Mouse (Mus musculus) liver, embryonic 16.5 days (tissue): Measurements from ENCODE around the gene Rhbdl1. TPM values are rescaled to one million over a fixed set of nuclear protein-coding genes. Genes with fewer than 3 reads are reported as not detected.

Experiments used
- ATAC-seq: fragments of 200-750 bp; cut with Nextera tagmentation; 2 replicates; pipeline ENCODE4 v1.8.0; 2017; ENCODE audit warnings: low read depth, mild to moderate bottlenecking, moderate number of reproducible peaks, moderate library complexity
- H3K27ac ChIP-seq: fragments of 300-500 bp; sonication (generic); 2 replicates; pipeline ENCODE4 v1.5.1; 2014; ENCODE audit warnings: mild to moderate bottlenecking, low read length
- H3K27me3 ChIP-seq: fragments of 300-500 bp; sonication (generic); 2 replicates; pipeline ENCODE4 v1.6.1; 2014; ENCODE audit warnings: low read depth, low read length, mixed read lengths; ENCODE audit not compliant: control insufficient read depth, insufficient read depth
- H3K36me3 ChIP-seq: fragments of 300-500 bp; sonication (generic); 2 replicates; pipeline ENCODE4 v1.6.1; 2014; ENCODE audit warnings: mild to moderate bottlenecking; ENCODE audit not compliant: control insufficient read depth, insufficient read depth
- H3K4me1 ChIP-seq: fragments of 300-500 bp; sonication (generic); 2 replicates; pipeline ENCODE4 v1.6.1; 2014; ENCODE audit warnings: low read depth, low read length, mixed read lengths; ENCODE audit not compliant: control insufficient read depth
- H3K4me2 ChIP-seq: fragments of 300-500 bp; sonication (generic); 2 replicates; pipeline ENCODE4 v1.6.1; 2014; ENCODE audit warnings: low read depth, low read length, mixed read lengths
- H3K4me3 ChIP-seq: fragments of 300-500 bp; sonication (generic); 2 replicates; pipeline ENCODE4 v1.5.1; 2014; ENCODE audit warnings: low read depth, mild to moderate bottlenecking, low read length
- H3K9ac ChIP-seq: fragments of 300-500 bp; sonication (generic); 2 replicates; pipeline ENCODE4 v1.6.1; 2014; ENCODE audit warnings: low read depth, low read length
- H3K9me3 ChIP-seq: fragments of 300-500 bp; sonication (generic); replicated peaks from 2 replicates; pipeline ENCODE4 v1.6.1; 2016; ENCODE audit warnings: low read length; ENCODE audit not compliant: control insufficient read depth
- WGBS: fragments of 180-500 bp; shearing (Covaris S2); extraction: QIAGEN DNeasy Blood & Tissue Kit; methylation state at CpG from one replicate; pipeline ENCODE4 v1.1.7; 2014; ENCODE audit not compliant: insufficient replicate concordance; 5-methylcytosine and 5-hydroxymethylcytosine counted together
- polyA plus RNA-seq: library from polyadenylated mRNA; unstranded; fragments of >200 nt; fragmentation: Nextera tagmentation; extraction: Ambion mirVana; gene quantifications from 2 replicates; pipeline ENCODE4 v1.2.1, GENCODE M21; 2015

The Rhbdl1 gene
- polyA plus RNA-seq, 1 experiment from 2014 or later = 0.45 TPM

GRCm38 (mm10) chr17:25831451-25832281 lies 5.4 kb downstream of the Rhbdl1 start:
- H3K27ac ChIP-seq = peak overlapping the region; percentile 97
- H3K36me3 ChIP-seq = peaks cover 14% of the 10 kb centered on the region
- no peak for ATAC-seq
- H3K4me1 ChIP-seq = peaks cover 71% of the 10 kb centered on the region
- H3K9ac ChIP-seq = peak overlapping the region; percentile 79
- H3K4me2 ChIP-seq = peak overlapping the region; percentile 99
- H3K9me3 ChIP-seq = no peaks in the 10 kb centered on the region
- H3K4me3 ChIP-seq = peak overlapping the region; percentile 92
- 41% methylated on average over 21 of the region's 21 CpGs for WGBS
- H3K27me3 ChIP-seq = no peaks in the 10 kb centered on the region

- H3K4me1 ChIP-seq = peaks cover 63% of the 10 kb centered on the region
- H3K27me3 ChIP-seq = no peaks in the 10 kb centered on the region
- no peak overlapping the region; the same call in 1 of the 2 replicates for H3K9ac ChIP-seq
- 78% methylated on average over 14 of the region's 14 CpGs for WGBS
- no peak overlapping the region for H3K4me3 ChIP-seq
- 0 out of 2 replicates have a peak overlapping the region, but pooled peaks have one; percentile 99 for H3K4me2 ChIP-seq
- H3K36me3 ChIP-seq = peaks cover 14% of the 10 kb centered on the region
- ATAC-seq = no peak
- no peak overlapping the region for H3K27ac ChIP-seq
- H3K9me3 ChIP-seq = no peaks in the 10 kb centered on the region
These were observed 6.2 kb downstream of the Rhbdl1 start for GRCm38 (mm10) chr17:25830806-25831431.

GRCm38 (mm10) chr17:25830200-25830753 lies 6.8 kb downstream of the Rhbdl1 start:
- Histone ChIP-seq H3K4me1 (peaks cover 60% of the 10 kb centered on the region), H3K9me3 (no peaks in the 10 kb centered on the region), H3K9ac (no peak overlapping the region; the same call in 1 of the 2 replicates), H3K27ac (peak overlapping the region; percentile 75; the same call in 1 of the 2 replicates), H3K4me3 (peak overlapping the region; percentile 60; the same call in 1 of the 2 replicates), H3K36me3 (peaks cover 14% of the 10 kb centered on the region), H3K4me2 (peak overlapping the region; percentile 69; the same call in 1 of the 2 replicates), H3K27me3 (no peaks in the 10 kb centered on the region)
- WGBS = 66% methylated on average over 4 of the region's 4 CpGs
- no peak for ATAC-seq

DNA sequence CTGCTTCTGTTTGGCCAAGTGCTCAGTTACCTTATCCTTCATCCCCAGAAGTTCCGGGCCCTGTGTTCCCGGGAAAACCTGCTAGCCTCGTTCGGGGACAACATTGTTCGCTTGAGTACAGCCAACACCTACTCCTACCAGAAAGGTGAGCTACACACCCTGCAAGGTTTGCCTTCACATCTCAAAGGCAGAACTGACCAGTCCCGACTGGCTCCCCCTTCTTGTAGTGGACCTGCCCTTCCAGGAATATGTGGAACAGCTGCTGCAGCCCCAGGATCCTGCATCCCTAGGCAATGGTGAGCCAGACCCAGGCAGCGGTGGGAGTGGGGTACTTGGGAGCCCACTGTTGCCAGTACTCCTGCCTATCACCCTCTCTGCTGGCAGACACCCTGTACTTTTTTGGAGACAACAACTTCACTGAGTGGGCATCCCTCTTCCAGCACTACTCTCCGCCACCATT lies 7.5 kb downstream of the Rhbdl1 start:
- peaks cover 60% of the 10 kb centered on the region for H3K4me1 ChIP-seq
- H3K36me3 ChIP-seq = peaks cover 14% of the 10 kb centered on the region

GRCm38 (mm10) chr17:25828712-25829557 lies 8.2 kb downstream of the Rhbdl1 start, which contains the start of gene Jmjd8:
Gene Jmjd8, plus strand, starts transcription at chr17:25828867.
- Histone ChIP-seq H3K9me3 (no peaks in the 10 kb centered on the region), H3K4me3 (peak within 1 kb of the TSS; percentile 60), H3K27ac (peak within 1 kb of the TSS; percentile 75), H3K9ac (peak within 1 kb of the TSS; percentile 73), H3K4me2 (peak within 1 kb of the TSS; percentile 69), H3K27me3 (no peaks in the 10 kb centered on the region), H3K4me1 (peaks cover 60% of the 10 kb centered on the region), H3K36me3 (peaks cover 14% of the 10 kb centered on the region)
- ATAC-seq = peak; percentile 11; the same call in 1 of the 2 replicates
- WGBS = 1% methylated on average over 32 of the region's 32 CpGs

More for the DNA sequence above, 7.5 kb downstream of the Rhbdl1 start:
- H3K4me3 ChIP-seq = peak overlapping the region; percentile 60
- WGBS = 39% methylated on average over 8 of the region's 8 CpGs
- no peaks in the 10 kb centered on the region for H3K9me3 ChIP-seq
- peak overlapping the region; percentile 73 for H3K9ac ChIP-seq
- H3K4me2 ChIP-seq = peak overlapping the region; percentile 69
- H3K27ac ChIP-seq = peak overlapping the region; percentile 75
- H3K27me3 ChIP-seq = no peaks in the 10 kb centered on the region
- ATAC-seq = no peak

DNA sequence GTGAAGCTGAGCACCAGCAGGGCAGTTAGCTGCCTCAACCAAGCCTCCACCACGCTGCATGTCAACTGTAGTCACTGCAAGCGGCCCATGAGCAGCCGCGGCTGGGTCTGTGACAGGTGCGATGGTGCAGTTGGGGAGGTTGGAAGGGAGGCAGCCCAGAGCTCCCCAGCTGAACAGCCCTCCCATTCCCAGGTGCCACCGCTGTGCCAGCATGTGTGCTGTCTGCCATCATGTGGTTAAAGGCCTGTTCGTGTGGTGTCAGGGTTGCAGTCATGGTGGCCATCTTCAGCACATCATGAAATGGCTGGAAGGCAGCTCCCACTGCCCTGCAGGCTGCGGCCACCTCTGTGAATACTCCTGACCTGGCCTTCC lies 8.9 kb downstream of the Rhbdl1 start:
- Histone ChIP-seq H3K4me2 (peak overlapping the region; percentile 69), H3K27me3 (no peaks in the 10 kb centered on the region), H3K36me3 (peaks cover 14% of the 10 kb centered on the region), H3K9ac (peak overlapping the region; percentile 73; the same call in 1 of the 2 replicates), H3K9me3 (no peaks in the 10 kb centered on the region), H3K27ac (peak overlapping the region; percentile 75), H3K4me3 (peak overlapping the region; percentile 60), H3K4me1 (peaks cover 55% of the 10 kb centered on the region)
- 83% methylated on average over 8 of the region's 8 CpGs for WGBS
- ATAC-seq = no peak

DNA sequence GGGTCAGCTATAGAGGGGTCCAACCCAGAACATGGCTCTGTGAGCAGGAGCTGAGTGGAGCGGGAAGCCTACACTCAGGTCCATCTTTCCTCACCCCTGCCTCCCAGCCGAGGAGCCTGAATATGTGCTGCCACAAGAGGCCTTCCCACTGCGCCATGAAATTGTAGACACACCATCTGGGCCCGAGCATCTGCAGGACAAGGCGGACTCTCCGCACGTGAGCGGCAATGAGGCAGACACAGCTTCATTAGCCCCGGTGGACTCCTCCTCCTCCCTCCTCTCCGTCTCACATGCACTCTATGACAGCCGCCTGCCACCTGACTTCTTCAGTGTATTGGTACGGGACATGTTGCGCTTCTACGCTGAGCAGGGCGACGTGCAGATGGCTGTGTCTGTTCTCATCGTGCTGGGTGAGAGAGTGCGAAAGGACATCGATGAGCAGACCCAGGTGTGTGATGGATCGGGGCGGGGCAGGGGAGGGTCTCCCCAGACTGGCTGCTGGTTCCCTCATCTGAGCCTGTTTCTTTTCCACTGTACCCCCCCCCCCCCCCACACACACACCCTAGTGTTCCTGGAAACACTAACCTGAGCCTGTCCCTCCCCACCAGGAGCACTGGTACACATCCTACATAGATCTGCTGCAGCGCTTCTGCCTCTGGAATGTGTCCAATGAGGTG lies 9.4 kb downstream of the Rhbdl1 start:
- no peak for ATAC-seq
- Histone ChIP-seq H3K4me1 (peaks cover 58% of the 10 kb centered on the region), H3K4me2 (no peak overlapping the region), H3K36me3 (peaks cover 14% of the 10 kb centered on the region), H3K9ac (no peak overlapping the region), H3K9me3 (no peaks in the 10 kb centered on the region), H3K27ac (no peak overlapping the region), H3K4me3 (no peak overlapping the region), H3K27me3 (no peaks in the 10 kb centered on the region)
- 89% methylated on average over 22 of the region's 22 CpGs for WGBS

DNA sequence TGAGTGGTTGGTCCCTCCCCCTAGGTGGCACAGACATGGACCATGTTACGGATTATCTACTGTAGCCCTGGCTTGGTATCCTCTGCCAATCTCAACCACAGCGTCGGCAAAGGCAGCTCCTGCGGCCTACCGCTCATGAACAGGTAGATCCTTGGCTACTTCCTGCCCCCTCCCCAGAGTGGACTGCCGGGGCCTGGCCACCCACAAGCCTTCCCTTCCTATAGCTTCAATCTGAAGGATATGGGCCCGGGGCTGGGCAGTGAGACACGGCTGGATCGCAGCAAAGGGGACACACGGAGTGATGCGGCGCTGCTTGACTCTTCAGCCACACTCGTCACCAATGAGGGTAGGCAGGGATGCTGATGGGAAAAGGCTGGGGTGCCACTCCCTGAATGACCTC lies 10.1 kb downstream of the Rhbdl1 start:
- no peak overlapping the region for H3K4me2 ChIP-seq
- no peaks in the 10 kb centered on the region; the same call in 1 of the 2 replicates for H3K27me3 ChIP-seq
- no peak for ATAC-seq
- H3K36me3 ChIP-seq = peaks cover 14% of the 10 kb centered on the region
- no peaks in the 10 kb centered on the region for H3K9me3 ChIP-seq
- 86% methylated on average over 13 of the region's 13 CpGs for WGBS
- no peak overlapping the region for H3K27ac ChIP-seq
- no peak overlapping the region for H3K9ac ChIP-seq
- H3K4me1 ChIP-seq = peaks cover 54% of the 10 kb centered on the region
- no peak overlapping the region for H3K4me3 ChIP-seq
